Mouse (Mus musculus) layer of hippocampus, postnatal 14 days (tissue): ENCODE measurements around the gene Olfr1424. TPM values are rescaled to one million over a fixed set of nuclear protein-coding genes. Genes with fewer than 3 reads are reported as not detected.
"Not testable (repeated sequence)": the region's sequence is repeated elsewhere in the genome, so short reads cannot be mapped to it uniquely, and the experiment has no call there.

ENCODE experiments used
- DNase-seq, 2 experiments: peaks; one replicate each; pipeline ENCODE4 v3.0.0; 2021 to 2022; ENCODE audit warnings: low spot score in 2 of 2, mixed read lengths in 1 of 2
- long read RNA-seq, 2 experiments: library from polyadenylated mRNA; stranded (forward); transcript quantifications; one replicate each; pipeline ENCODE4 v2.0.0; 2021
- total RNA-seq, 2 experiments: library from RNA; stranded (reverse); gene quantifications; 2 replicates each; pipeline ENCODE4 v1.2.3; 2021

The Olfr1424 gene
- not detected for total RNA-seq
- long read RNA-seq, experiment 1: 0 reads
- long read RNA-seq, experiment 2: 0 reads

GRCm38 (mm10) chr19:12062582-12062981 is at the start of gene Olfr1424:
TSS of gene Olfr1424 (minus strand) at chr19:12062682.
- not testable (repeated sequence) for DNase-seq

GRCm38 (mm10) chr19:12104541-12104940 is 42.1 kb upstream of the Olfr1424 start:
- DNase-seq: peak in 1 of 2 experiments; percentile 1

GRCm38 (mm10) chr19:12103234-12103633 is 40.8 kb upstream of the Olfr1424 start, which contains the start of gene Olfr1427:
TSS of gene Olfr1427 (minus strand) at chr19:12103334.
- no peak for DNase-seq

GRCm38 (mm10) chr19:12091913-12092312 is 29.4 kb upstream of the Olfr1424 start, which contains the start of gene Olfr1426:
TSS of gene Olfr1426 (minus strand) at chr19:12092013.
- DNase-seq: no peak

GRCm38 (mm10) chr19:12077631-12078030 is 15.1 kb upstream of the Olfr1424 start, which contains the start of gene Olfr1425:
TSS of gene Olfr1425 (minus strand) at chr19:12077731.
- not testable (repeated sequence) for DNase-seq

- DNase-seq: not testable (repeated sequence)
Observed at GRCm38 (mm10) chr19:12069546-12069945, 7.1 kb upstream of the Olfr1424 start.

- not testable (repeated sequence) for DNase-seq
Observed at GRCm38 (mm10) chr19:12067806-12068205, 5.3 kb upstream of the Olfr1424 start.

- no peak for DNase-seq
Observed at GRCm38 (mm10) chr19:12043163-12043562, 19.3 kb downstream of the Olfr1424 start.

GRCm38 (mm10) chr19:12041217-12041616 is 21.3 kb downstream of the Olfr1424 start, which contains the start of gene Olfr1423:
TSS of gene Olfr1423 (minus strand) at chr19:12041317.
- no peak for DNase-seq

- DNase-seq: no peak
Observed at GRCm38 (mm10) chr19:12037727-12038126, 24.8 kb downstream of the Olfr1424 start.

GRCm38 (mm10) chr19:12026606-12027005 is 35.9 kb downstream of the Olfr1424 start:
- no peak for DNase-seq

GRCm38 (mm10) chr19:12025333-12025732 is 37.1 kb downstream of the Olfr1424 start:
- no peak for DNase-seq

GRCm38 (mm10) chr19:12024149-12024548 is 38.3 kb downstream of the Olfr1424 start:
- no peak for DNase-seq

- DNase-seq: no peak
Observed at GRCm38 (mm10) chr19:12016192-12016591, 46.3 kb downstream of the Olfr1424 start.

- DNase-seq: no peak
Observed at GRCm38 (mm10) chr19:12015708-12016107, 46.8 kb downstream of the Olfr1424 start.

- no peak for DNase-seq
Observed at GRCm38 (mm10) chr19:12013228-12013627, 49.3 kb downstream of the Olfr1424 start.

- DNase-seq: no peak
Observed at GRCm38 (mm10) chr19:12012615-12013014, 49.9 kb downstream of the Olfr1424 start.

GRCm38 (mm10) chr19:12011560-12012556 is 50.6 kb downstream of the Olfr1424 start:
- peak; percentile 89 to 93 for DNase-seq

GRCm38 (mm10) chr19:12010916-12011559 is 51.4 kb downstream of the Olfr1424 start:
- DNase-seq: peak; percentile 81 to 90

GRCm38 (mm10) chr19:12010281-12010771 is 52.2 kb downstream of the Olfr1424 start:
- no peak for DNase-seq
